In genomic region chr15:81465901-81466737, GRCm38 (mm10) we compare ENCODE assay signal across 8 mouse cellular contexts. TPM values are rescaled to one million over a fixed set of nuclear protein-coding genes. Genes with fewer than 3 reads are reported as not detected.
A peak's percentile ranks its signal among the peaks of the same experiment; 100 is the strongest.
DNase-seq lines count a peak whose midpoint lies in the region; ATAC-seq lines count a peak whose summit lies in the region.

Gene Rbx1 (plus strand): TSS chr15:81466296.

- H3K4me3 ChIP-seq in hindbrain, embryonic 12.5 days, result peak within 1 kb of the TSS; percentile 52

- H3K9me3 ChIP-seq in hindbrain, embryonic 12.5 days (replicated peaks), result no peaks in the 10 kb centered on the region

- H3K27ac ChIP-seq in hindbrain, embryonic 12.5 days, result peak within 1 kb of the TSS; percentile 89

- peak within 1 kb of the TSS; percentile 64 for H3K4me2 ChIP-seq in hindbrain, embryonic 12.5 days (replicated peaks)

- no peaks in the 10 kb centered on the region for H3K27me3 ChIP-seq in hindbrain, embryonic 12.5 days

- peak within 1 kb of the TSS; percentile 71 for H3K9ac ChIP-seq in hindbrain, embryonic 12.5 days

- under 1% methylated on average over 60 of the region's 62 CpGs for WGBS in hindbrain, embryonic 12.5 days

- peaks cover 24% of the 10 kb centered on the region for H3K36me3 ChIP-seq in hindbrain, embryonic 12.5 days

- peak; percentile 99 for ATAC-seq in hindbrain, embryonic 12.5 days (ENCODE audit: low FRiP score)

- H3K4me1 ChIP-seq in hindbrain, embryonic 12.5 days, result peaks cover 10% of the 10 kb centered on the region

- DNase-seq in Muller cell, postnatal 12 days (ENCODE audit: inconsistent ontology term), result peak; percentile 100
- DNase-seq in cerebellum, adult 9-11 months, result peak; percentile 99
- peak; percentile 97 to 98 for DNase-seq in frontal cortex, postnatal 10 days (ENCODE audit: low spot score in 2 of 2)
- DNase-seq in layer of hippocampus, postnatal 14 days (ENCODE audit: low spot score in 2 of 2), result peak; percentile 98 to 100
- peak; percentile 99 for DNase-seq in lung, postnatal 14 days
- peak; percentile 98 for DNase-seq in retina, adult 2 months (ENCODE audit: low read depth, low spot score)
- DNase-seq in thymus, postnatal 36 days, result peak; percentile 99

RNA-seq across cellular contexts. Expression of gene Rbx1, which starts in this region (rescaled TPM):
- 465 and 485 TPM in 2 replicates for polyA plus RNA-seq in hindbrain, embryonic 12.5 days (2016; fragmentation: Nextera tagmentation; extraction: Ambion mirVana)
- 100 to 1,000 TPM; 135 to 148 TPM for total RNA-seq in layer of hippocampus, postnatal 14 days (2021)

Comparison
In these comparisons a context has a peak if more than half of its experiments do, and no peak if none do; other contexts are left out.
1. Peak in every context shown above with its lines: DNase-seq, ATAC-seq, H3K4me3 ChIP-seq and H3K27ac ChIP-seq.